Mouse (Mus musculus) frontal cortex, adult 2 months (tissue): ENCODE measurements at regions not wholly inside any gene's neighbourhood (a gene's known extent, or its start where the extent isn't known, plus 50 kb on each side); places are given as distances from the start of the nearest gene placed in this dataset.
"Not testable (repeated sequence)": the region's sequence is repeated elsewhere in the genome, so short reads cannot be mapped to it uniquely, and the experiment has no call there.

Source experiments
- DNase-seq, 2 experiments: peaks; one replicate each; pipeline ENCODE4 v3.0.0; 2022; ENCODE audit warnings: low spot score in 1 of 2; ENCODE audit errors: extremely low spot score in 1 of 2

GRCm38 (mm10) chrX:103250961-103251360 is 64.5 kb upstream of the Nap1l2 start:
- no peak for DNase-seq

- not testable (repeated sequence) for DNase-seq
These were observed 65.0 kb upstream of the Nap1l2 start for GRCm38 (mm10) chrX:103251478-103251877.

GRCm38 (mm10) chrX:103252056-103252850 is 65.8 kb upstream of the Nap1l2 start:
- not testable (repeated sequence) for DNase-seq

- DNase-seq = no peak
These were observed 66.4 kb upstream of the Nap1l2 start for GRCm38 (mm10) chrX:103252881-103253280.

GRCm38 (mm10) chrX:103254867-103255266 is 66.3 kb upstream of the Cdx4 start:
- DNase-seq = no peak

GRCm38 (mm10) chrX:103259882-103260281 is 61.3 kb upstream of the Cdx4 start:
- peak in 1 of 2 experiments; percentile 74 for DNase-seq
